Mouse (Mus musculus) heart, adult 9 months (tissue): ENCODE measurements around the gene Yju2.

Experiments used
- DNase-seq, 2 experiments: peaks; one replicate each; pipeline ENCODE4 v3.0.0; 2022; ENCODE audit warnings: low spot score in 2 of 2

Gene Yju2

DNA sequence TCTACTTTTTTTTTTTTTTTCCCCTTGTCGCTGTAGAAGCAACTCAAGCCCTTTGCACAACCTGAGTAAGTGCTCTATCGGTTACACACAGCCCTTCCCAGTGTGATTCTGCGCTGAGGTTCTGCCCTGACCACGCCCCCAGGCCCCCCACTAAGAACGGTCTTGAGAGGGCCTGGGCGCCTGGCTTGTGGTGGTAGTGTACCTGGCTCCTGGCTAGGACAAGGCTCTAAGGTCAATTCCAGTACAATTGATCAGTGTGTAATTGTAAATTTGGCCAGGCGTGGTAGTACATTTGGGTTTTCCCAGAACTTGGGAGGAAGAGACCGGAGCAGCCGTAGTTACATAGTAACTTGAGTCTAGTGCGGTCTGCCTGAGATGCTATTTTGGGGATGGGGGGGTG lies 48.1 kb downstream of the Yju2 start:
- DNase-seq: no peak

DNA sequence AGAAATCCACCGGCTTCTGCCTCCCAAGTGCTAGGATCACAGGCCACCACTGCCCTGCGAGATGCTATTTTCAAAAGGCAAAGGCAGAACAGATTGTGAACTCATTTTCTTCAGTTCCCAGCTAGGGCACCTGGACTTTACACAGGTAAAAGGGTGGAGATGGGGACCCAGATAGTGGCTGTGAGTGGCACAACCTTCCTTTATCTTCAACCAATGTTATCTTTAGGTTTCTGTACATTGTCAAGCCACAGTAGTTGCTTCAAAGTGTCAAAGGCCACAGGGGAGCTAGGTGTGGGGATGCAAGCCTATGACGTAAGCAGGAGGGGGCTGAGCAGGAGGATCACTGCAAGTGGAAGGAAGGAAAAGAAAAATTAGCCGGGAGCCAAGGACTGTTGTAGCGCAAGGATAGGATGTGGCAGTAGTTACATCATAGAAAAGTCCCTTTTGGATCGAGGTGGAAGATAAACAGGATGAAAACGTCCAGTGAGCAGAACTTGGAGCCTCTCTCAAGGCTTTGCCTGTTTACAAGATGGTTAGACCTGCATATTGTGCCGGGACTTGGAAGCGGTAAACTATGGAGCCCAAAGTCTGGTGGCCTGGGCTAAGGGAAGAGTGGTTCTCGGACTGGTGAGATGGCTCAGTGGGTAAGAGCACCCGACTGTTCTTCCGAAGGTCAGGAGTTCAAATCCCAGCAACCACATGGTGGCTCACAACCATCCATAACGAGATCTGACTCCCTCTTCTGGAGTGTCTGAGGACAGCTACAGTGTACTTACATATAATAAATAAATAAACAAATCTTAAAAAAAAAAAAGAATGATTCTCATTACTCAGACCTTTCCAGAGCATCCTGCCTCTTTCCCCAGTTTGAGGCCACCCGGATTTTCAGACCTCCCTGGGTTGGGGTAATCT lies 48.8 kb downstream of the Yju2 start:
- DNase-seq: no peak

DNA sequence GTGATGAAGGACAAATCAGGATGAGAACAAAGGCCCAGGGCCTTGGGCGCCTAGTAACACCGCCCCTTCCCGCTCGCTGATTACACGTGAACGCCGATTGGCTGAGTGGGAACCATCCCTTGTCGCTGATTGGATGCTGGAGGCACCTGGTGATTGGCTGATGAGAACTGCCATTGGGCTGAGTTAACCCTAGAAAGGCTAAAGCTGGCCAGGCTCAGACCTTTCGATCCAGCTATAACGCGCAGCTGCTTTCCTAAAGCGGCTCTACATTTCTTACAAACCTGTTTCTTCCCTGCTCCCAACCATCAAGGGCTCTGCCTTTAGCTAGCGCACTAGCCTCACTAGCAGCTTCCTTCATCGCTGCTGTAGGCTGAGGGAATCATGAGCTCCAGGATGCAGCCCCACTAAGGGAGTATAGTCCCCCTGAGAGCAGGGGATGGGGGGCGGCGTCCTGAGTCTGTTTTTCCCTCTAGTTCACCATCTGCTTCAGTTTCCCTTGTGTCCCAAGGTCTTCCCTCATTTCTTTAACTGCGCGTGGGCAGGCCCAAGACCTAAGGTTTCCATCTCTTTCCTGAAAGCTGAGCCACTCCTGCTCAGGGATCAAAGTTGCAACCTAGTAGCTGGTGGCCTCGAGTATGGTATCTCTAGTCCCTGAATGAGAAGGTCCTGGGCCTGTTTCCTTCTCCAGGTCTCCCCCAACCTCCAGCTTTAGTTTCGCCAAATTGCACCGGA lies 49.6 kb downstream of the Yju2 start:
- peak; percentile 94 to 97 for DNase-seq

DNA sequence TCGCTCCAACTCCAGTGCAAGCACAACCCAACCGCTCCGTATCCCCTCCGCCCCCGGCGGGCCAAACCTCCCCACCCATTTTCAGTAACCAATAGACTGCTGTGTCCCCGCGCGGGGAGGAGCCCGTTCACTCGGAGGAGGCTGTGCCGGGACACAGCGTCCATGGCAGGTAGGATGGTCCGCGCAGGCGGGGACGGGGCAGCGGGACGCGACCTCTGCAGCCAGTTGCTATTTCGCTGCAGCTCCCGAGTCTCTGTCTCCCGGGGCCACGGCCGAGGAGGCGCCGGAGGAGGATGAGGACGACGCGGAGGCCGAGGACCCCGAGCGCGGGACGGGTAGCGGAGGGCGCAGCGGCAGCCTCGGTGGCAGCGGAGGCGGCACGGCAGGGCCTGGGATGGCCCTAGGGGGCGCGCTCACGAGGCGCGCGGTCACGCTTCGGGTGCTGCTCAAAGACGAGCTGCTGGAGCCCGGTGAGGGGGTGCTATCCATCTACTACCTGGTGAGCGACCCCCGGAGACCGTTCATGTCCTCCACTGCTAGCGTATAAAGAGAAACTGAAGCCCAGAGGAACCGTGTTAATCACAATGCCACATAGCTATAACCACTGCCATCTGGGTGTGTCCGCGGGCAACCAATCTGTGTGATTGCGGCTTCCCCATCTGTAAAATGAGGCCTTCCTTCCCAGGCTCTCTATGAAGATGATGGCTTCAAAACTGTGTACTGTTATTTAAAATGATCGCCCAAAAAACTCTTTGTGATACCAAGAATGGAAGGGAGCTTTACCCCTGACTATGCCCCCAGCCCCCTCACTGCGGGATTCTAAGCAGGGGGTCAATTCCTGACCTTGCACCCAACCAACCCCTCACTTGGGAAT lies 50.4 kb downstream of the Yju2 start:
- DNase-seq: peak; percentile 92 to 95

DNA sequence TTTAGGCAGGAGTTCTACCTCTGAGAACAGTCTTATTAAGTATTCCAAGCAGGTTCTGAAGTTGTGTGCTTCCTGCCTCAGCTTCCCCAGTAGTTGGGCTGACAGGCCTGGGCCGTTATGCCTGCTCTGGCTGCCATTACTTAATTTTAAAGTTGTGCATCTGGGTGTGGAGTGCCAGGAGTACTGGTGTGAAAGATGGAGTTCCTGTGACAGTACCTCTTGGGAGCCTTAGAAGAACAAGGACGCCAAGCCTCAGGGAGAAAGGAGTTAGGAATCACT lies 51.0 kb downstream of the Yju2 start:
- no peak for DNase-seq

DNA sequence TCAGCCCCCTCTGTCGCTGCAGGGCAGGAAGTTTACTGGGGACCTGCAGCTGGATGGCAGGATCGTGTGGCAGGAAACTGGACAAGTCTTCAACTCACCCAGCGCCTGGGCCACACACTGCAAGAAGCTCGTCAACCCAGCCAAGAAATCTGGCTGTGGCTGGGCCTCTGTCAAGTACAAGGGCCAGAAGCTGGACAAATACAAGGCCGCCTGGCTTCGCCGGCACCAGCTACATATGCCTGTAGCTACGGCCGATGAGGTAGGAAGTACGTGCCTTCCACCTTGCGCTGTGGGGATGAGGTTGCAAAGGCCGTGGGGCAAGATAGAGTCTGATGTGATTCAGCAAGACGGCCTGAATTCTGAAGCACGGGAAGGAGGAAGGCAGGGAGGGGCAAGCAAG lies 51.4 kb downstream of the Yju2 start:
- no peak for DNase-seq

DNA sequence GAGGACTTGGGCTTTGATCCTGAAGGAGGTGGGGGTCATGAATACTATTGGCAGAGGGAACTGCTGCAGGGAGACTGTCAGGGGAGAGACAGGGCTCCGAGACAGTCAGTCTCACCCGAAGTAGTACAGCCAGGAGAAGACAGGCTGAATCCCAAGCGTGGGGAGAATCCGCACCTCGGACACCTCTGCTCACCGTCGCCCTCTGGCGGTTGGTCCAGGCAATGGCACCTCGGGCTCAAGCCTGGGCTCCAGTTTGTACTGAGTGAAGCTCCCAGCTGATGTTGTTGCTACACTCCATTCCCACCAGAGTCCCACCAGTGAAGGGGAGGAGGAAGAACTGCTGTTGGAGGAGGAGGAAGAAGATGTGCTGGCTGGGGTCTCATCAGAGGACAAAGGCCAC lies 51.8 kb downstream of the Yju2 start:
- peak in 1 of 2 experiments; percentile 63 for DNase-seq

DNA sequence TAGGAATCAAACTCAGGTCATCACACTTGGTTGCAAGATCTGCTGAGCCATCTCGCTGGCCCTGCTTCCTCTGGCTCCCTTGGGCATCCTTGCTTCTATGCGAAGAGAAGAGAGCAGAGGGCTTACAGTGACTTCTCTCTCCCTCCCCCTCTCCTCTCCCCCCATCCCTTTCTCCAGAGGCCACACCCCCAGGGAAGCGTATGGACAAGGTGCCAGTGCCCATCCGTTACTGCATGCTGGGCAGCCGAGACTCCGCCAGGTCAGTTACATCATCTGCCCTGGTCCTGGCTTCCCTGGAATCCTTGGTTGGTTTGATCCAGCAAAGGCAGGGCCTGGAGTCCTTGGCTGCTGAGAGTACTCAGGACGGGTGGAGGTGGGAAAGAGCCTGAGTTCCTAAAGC lies 52.5 kb downstream of the Yju2 start:
- no peak for DNase-seq

DNA sequence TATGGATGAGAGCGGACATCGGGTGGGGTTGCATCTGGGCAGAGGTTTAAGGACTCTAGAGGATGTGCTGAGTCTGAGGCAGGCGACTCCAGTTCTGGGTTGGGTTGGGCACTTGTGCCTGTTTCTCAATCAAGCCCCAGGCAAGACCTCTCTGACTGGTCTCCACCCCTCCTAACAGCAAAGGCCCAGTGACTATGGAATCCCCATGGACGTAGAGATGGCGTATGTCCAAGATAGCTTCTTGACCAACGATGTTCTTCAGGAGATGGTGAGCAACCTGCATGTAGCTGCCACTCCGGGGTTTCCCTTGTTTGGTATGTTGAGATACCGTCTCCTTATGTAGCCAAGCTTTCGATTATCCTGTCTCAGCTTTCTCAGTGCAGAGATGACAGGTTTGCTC lies 56.4 kb downstream of the Yju2 start:
- DNase-seq: no peak

DNA sequence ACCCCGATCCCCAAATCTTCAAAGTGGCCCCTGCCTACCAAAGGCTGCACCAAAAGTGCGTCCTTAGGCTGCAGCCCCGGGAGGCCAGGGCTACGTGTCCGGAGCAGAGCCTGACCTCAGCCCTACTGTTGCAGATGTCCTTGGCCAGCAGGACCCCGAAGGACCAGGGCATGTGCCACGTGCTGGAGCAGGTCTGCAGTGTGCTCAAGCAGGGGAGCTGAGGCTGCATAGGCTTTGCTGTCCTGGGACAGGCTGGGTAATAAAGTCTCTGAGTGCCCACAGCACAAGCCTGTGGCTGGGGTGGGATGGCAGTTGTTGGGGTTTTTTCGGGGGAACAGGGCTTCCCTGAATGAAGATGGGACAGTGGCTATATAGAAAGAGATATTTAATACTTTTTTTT lies 57.5 kb downstream of the Yju2 start:
- DNase-seq: no peak

DNA sequence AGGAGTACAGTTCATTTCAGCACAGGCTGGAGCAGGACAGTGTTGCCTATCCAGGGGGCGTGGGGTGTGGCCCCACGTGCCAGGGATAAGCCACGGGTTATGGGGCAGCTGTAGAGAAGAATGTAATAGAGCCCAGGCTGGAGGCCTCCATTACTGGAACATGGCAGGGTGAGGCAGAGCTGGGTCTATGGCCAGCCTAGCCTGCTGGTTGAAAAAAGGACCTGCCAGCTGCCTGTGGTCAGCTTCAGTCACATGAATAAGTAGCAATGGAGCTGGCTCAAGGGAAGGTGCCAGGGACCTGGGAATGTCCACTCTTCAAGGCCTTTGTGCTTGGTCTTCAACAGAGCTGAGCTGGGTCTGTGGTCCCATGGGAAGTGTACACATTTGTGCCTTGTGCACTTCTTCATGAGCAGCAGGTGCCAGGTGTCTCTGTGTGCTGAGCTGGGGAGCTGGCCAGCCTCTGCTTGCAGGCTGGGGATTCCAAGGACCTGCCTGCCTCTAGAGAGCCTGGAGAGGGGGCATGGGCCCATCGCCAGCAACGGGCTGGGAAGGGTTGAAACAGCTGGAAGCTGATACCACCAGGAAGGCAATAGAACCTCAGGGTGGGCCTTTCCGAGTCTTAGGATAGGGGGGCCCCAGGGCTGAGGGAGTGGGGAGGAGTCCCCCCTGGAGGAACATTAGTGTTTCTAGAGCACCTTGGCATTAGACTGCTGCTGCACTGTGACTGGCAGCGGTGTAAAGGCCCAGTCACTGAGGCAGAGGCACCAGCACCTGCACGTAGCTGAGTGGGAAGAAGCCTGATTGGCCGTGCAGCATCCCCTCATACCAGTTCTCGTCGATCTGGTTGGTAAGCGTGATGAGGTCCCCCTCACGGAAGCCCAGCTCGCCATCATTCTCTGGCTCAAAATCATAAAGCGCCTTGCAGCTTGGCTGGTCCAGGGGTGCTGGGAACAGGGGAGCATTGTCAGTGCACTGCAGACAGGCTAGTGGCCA lies 58.2 kb downstream of the Yju2 start:
- no peak for DNase-seq

DNA sequence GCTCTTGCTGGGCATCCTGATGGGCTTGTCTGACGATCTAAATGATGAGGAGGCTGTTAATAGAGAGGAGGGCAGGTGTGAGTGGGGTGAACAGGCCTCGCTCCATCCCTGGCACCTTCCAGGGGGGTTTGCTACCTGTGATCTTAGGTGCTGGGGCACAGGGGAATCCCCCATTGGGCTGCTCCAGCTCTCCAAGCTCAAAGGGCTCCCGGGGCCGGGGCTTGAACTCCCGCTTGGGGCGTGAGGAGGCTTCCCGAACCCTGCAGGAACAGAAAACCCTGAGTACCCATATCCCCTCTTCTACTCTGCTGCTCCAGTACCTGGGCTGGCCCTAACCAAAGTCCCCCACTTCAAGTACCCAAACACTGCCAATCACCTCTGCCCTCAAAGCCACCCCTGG lies 58.9 kb downstream of the Yju2 start:
- DNase-seq: no peak
